Mouse (Mus musculus): ENCODE measurements around the gene Traf3ip3.

GRCm38 (mm10) chr1:193146416-193146815 lies 55.1 kb downstream of the Traf3ip3 start:
- TF ChIP-seq TAL1 (IDR thresholded peaks at IDR 0.05; ENCODE audit: low read length) (no peak), GATA1 (IDR thresholded peaks at IDR 0.05; ENCODE audit: low read length) (no peak)

All from erythroblast, embryonic 14.5 days (primary cell).